Mouse (Mus musculus) ovary, adult 18-20 months (tissue): ENCODE results near the gene Elf1.
A peak's percentile ranks its signal among the peaks of the same experiment; 100 is the strongest.

ENCODE experiments used
- DNase-seq: peaks from one replicate; pipeline ENCODE4 v3.0.0; 2022; ENCODE audit warnings: low spot score, mixed read lengths

Gene Elf1

DNA sequence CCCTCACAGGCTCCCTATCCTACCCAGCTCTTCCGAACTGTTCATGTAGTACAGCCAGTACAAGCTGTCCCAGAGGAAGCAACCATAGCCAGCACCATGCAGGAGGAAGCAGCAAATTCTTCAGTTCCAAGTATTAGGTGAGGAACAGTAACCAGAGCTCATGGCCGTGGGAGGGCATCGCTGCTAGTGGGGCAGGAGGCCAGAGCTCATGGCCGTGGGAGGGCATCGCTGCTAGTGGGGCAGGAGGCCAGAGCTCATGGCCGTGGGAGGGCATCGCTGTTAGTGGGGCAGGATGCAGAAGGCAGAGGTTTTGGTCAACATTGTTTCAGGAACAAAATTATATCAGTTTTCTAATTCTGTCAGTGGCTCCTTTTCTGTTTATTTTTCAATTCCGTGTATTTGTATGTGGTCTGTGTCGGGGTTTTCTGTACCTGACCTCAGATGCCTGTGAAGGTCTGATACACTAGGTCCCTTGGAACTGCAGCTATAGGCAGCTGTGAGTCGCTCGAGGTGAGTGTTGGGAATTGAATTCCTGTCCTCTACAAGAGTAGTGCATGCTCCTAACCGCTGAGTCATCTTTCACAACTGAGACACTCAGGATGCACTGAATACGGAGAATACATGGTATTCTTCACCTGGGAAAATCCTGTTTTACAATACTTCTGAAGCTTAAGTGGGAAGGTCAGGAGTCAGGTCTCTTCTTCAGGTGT lies 92.6 kb downstream of the Elf1 start:
- DNase-seq = no peak

DNA sequence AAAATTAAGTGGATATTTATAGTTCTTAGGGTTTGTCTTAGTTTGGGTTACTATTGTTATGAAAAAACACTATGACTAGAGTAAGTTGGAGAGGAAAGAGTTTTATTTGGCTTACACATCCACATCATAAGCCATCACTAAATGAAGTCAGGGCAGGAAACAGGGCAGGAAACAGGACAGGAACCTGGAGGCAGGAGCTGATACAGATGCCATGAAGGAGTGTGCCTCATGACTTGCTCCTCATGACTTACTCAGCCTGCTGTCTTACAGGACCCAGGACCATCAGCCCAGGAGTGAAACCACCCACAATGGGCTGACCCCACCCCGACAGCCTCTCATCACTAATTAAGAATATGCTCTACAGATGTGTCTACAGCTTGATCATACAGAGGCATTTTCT lies 93.4 kb downstream of the Elf1 start:
- no peak for DNase-seq

DNA sequence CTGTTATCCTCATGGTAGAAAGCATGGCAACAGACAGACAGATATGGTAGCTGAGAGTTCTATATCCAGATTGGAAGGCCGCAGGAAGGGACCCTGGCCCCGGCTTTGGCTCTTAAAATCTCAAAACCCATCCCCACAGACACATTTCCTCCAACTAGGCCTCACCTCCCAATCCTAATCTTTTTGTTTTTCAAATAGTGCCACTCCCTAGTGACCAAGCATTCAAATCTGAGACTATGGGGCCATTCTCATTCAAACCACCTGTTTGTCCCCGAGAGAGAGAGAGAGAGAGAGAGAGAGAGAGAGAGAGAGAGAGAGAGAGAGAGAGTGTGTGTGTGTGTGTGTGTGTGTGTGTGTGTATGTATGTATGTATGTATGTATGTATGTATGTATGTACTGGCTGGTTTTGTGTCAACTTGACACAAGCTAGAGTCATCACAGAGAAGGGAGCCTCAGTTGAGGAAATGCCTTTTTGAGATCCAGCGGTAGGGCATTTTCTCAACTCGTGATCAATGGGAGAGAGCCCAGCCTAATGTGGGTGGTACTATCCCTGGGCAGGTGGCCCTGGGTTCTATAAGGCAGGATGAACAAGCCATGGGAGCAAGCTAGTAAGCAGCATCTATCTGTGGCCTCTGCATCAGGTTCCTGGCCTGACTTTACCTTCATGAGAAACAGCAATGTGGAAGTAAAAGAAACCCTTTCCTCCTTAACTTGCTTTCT lies 102.7 kb downstream of the Elf1 start:
- no peak for DNase-seq

DNA sequence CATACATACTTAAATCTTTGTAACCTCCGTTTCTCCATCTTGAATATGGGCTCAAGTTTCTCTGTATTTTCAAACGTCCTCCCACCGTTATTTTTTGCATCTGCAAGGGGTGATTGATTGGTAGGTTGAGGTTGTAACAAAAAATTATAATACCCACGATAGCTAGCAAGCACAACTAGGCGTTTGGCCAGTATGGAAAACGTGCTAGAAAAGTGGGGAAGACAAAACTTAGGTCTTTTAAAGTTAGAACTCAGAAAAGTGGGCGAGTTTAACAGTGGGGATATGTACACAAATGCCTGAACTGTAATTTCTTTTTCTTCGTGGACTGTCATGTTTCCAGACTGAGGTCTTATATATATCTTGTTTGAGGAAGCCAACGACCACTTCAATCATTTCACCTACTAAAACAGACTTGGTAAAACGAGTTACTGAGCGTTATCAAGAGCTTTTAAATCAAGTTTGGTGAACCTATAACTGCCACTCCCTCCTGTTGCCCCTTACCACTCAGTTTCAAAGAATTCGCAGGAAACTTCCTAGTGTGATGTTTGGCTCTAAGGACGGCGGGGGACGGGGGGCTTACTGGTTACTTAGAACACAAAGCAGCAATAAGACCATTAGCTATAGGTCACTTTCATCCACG lies 105.6 kb downstream of the Elf1 start:
- no peak for DNase-seq

GRCm38 (mm10) chr14:79587139-79587851 lies 106.3 kb downstream of the Elf1 start, which contains the start of gene Sugt1:
Sugt1 (plus strand) TSS chr14:79587691.
- peak; percentile 94 for DNase-seq

- no peak for DNase-seq
These were observed 106.8 kb downstream of the Elf1 start for GRCm38 (mm10) chr14:79587852-79588229.

- DNase-seq = no peak
These were observed 107.5 kb downstream of the Elf1 start for GRCm38 (mm10) chr14:79588534-79588951.

DNA sequence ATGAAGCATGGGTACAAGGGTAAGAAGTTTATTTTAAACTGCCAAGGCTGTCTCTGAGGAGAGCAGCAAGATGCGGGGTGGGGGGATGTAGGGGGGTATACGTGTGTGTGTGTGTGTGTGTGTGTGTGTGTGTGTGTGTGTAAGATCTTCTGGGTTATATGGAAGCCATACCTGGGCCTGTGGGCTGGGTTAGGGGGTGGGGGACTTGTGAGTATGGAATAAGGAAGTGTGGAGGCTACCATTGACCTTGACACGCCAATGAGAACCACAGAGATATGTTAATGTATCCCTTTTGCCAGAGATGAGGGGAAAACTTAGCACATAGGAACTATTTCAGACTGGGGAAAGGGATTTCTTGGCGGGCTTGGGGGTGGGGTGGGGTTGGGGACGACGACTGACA lies 108.4 kb downstream of the Elf1 start:
- no peak for DNase-seq

DNA sequence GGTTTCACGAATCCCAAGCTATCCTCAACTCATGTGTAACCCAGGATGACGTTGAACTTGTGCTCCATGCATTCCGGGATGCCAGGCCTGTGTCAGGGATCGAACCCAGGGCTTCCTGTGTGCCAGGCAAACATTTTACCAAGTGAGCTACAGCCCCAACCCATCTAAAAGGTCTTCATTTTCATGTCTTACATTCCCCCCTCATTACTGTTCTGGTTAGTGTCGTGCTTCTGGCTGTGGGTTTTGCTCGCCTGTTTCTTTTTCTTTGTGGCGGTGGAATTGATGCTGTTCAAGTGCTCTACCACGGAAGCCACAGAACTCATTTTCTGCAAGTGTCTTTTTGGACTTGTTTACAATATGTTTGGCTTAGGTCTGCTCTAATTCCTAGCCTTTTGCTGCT lies 109.9 kb downstream of the Elf1 start:
- DNase-seq = no peak

DNA sequence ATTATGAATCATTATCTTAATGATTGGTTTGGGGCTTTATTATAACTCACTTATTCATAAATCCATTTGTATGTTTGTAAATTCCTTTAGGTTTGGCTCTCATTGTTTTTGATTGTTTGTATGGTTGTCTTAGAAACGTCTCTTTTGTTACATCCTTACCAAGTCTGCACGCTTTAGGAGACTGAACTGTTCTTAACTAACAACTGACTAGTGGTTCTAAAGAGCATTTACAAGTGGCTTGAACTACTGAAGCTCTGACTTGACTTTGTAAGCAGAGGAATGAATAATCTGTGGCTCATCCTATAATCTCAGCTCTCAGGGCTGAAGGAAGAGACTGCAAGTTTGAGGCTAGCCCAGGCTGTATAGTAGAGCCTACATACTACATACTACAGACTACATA lies 110.6 kb downstream of the Elf1 start:
- no peak for DNase-seq

- no peak for DNase-seq
These were observed 113.1 kb downstream of the Elf1 start for GRCm38 (mm10) chr14:79594069-79594468.

- DNase-seq = no peak
These were observed 115.6 kb downstream of the Elf1 start for GRCm38 (mm10) chr14:79596602-79597001.

DNA sequence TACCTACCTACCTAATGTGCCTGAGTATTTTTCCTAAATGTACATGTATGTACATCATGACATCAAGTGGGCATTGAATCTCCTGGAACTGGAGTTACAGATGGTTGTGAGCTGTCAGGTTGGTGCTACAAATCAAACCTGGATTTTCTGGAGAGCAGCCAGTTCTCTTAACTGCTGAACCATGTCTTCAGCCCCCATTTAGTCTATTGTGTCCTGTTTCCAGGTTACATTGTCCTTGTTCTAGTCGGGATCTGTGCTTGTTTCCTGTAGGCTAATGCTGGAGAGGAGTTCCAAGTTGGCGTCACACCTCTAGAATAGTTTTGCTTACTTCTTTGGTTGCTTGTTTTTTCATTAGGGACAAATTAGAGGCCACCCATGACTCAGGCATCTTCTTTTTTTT lies 124.9 kb downstream of the Elf1 start:
- DNase-seq = no peak

DNA sequence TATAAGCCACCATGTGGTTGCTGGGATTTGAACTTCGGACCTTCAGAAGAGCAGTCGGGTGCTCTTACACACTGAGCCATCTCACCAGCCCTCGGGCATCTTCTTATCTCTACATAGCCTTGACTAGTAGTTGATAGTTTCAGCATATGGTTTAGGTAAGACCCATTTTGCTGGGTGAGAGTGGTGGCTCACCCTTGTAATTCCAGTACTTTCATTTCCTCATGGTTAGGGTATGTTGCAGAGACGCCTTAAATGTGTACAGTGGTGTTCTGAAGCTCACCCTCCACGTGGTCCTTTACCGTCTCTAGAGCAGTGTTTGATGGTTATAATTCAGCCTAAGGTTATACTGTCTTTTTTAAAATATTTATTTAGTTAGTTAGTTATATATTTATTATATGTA lies 125.4 kb downstream of the Elf1 start:
- no peak for DNase-seq

DNA sequence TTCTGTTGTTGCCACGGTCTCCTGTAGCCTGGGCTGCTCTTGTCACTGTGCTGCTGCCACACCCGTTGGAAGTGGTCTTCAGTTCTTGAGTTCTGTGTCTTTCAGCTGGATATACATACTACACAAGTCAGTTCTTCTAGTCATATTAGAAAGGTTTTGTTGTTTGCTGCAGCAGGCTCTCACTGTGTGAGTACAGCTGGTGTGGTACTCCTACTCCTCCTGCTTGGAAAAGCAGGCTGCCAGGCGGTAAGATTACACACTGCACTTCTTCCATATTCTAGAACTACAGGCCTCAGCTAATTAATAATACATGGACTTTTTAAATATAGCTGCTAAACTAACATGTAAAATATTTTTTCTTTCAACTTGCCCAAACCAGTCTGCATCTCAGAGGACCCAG lies 125.9 kb downstream of the Elf1 start:
- DNase-seq = no peak

DNA sequence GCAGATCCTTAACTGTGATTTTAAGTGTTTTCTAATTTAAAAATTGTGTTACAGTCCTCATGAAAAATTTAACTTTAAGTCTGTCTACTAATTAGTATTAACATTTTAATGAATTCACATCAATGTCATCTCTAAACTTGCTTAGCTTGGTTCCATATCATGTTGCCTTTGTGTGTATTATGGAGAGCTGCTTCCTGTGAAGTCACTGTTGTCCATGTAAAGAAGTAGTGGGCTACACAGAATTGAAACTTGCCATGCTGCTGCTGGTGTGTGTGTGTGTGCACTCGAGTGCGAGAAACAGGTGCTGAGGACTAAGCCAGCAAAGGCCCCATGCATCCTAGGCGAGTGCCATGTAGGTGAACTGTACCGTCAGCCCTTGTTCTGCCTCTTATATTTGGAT lies 126.4 kb downstream of the Elf1 start:
- no peak for DNase-seq

GRCm38 (mm10) chr14:79608286-79608685 lies 127.3 kb downstream of the Elf1 start:
- no peak for DNase-seq

GRCm38 (mm10) chr14:79617121-79617828 lies 136.3 kb downstream of the Elf1 start:
- DNase-seq = no peak

GRCm38 (mm10) chr14:79619802-79620201 lies 138.8 kb downstream of the Elf1 start:
- DNase-seq = no peak

DNA sequence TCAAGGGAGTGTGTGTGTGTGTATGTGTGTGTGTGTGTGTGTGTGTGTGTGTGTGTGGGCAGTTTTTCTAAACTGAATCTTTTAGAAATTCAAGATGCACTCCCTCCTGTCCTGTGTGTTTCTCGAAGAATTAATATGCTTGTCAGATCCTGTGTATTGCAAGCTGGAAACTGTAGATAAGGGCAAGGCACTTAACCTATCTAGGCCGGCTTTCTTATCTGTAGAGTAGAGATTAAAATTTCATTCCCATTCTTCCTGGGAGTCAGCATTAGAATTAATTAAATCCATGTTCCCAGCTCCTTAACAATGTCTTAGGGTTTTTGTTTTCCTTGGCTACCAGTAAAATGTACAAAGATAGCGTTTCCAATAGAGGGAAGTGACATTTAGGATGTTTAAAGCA lies 140.1 kb downstream of the Elf1 start:
- DNase-seq = no peak
